Mouse (Mus musculus): ENCODE data around the gene Defb36. TPM values are rescaled to one million over a fixed set of nuclear protein-coding genes. Genes with fewer than 3 reads are reported as not detected.
A peak's percentile ranks its signal among the peaks of the same experiment; 100 is the strongest.

The Defb36 gene
- total and polyA plus RNA-seq, 2 experiments from 2014 or later: not detected

GRCm38 (mm10) chr2:152599299-152599698 is 4.8 kb upstream of the Defb36 start, which contains the start of gene Defb45:
Defb45 (minus strand) TSS chr2:152599399.
- Histone ChIP-seq H3K4me2 (ENCODE audit: low read depth, low read length, poor library complexity, severe bottlenecking) (no peak within 1 kb of the TSS), H3K9me3 (ENCODE audit: low read length) (no peaks in the 10 kb centered on the region), H3K36me3 (ENCODE audit: insufficient read depth, low read length) (no peaks in the 10 kb centered on the region), H3K27me3 (ENCODE audit: insufficient read depth, low read length) (no peaks in the 10 kb centered on the region), H3K27ac (ENCODE audit: low read depth, low read length) (no peak within 1 kb of the TSS), H3K4me1 (ENCODE audit: insufficient read depth, low read length) (no peaks in the 10 kb centered on the region), H3K9ac (replicated peaks; ENCODE audit: low read length, poor library complexity, severe bottlenecking) (no peak within 1 kb of the TSS), H3K4me3 (ENCODE audit: low read depth, low read length) (no peak within 1 kb of the TSS)
- no peak for ATAC-seq (ENCODE audit: low FRiP score)
- no peak for TF ChIP-seq CTCF (IDR thresholded peaks at IDR 0.05)
- no peak for DNase-seq (ENCODE audit: low spot score)
- 66% methylated on average over 7 of the region's 7 CpGs for WGBS

- Histone ChIP-seq H3K9me3 (ENCODE audit: low read length) (no peaks in the 10 kb centered on the region), H3K27me3 (ENCODE audit: insufficient read depth, low read length) (no peaks in the 10 kb centered on the region), H3K36me3 (ENCODE audit: insufficient read depth, low read length) (no peaks in the 10 kb centered on the region), H3K27ac (ENCODE audit: low read depth, low read length) (no peak overlapping the region), H3K4me3 (ENCODE audit: low read depth, low read length) (no peak overlapping the region), H3K9ac (replicated peaks; ENCODE audit: low read length, poor library complexity, severe bottlenecking) (no peak overlapping the region), H3K4me1 (ENCODE audit: insufficient read depth, low read length) (no peaks in the 10 kb centered on the region), H3K4me2 (ENCODE audit: low read depth, low read length, poor library complexity, severe bottlenecking) (no peak overlapping the region)
- ATAC-seq (ENCODE audit: low FRiP score) (no peak), DNase-seq (ENCODE audit: low spot score) (no peak)
- no peak for TF ChIP-seq CTCF (IDR thresholded peaks at IDR 0.05)
- WGBS: 83% methylated on average over 6 of the region's 6 CpGs
Measured at GRCm38 (mm10) chr2:152600076-152600475, 4.1 kb upstream of the Defb36 start.

GRCm38 (mm10) chr2:152601275-152601960 is 2.7 kb upstream of the Defb36 start:
- no peaks in the 10 kb centered on the region for H3K36me3 ChIP-seq (ENCODE audit: insufficient read depth, low read length)
- peak; percentile 43; the same call in 1 of the 2 replicates for TF ChIP-seq CTCF (IDR thresholded peaks at IDR 0.05)
- WGBS: 80% methylated on average over 4 of the region's 4 CpGs
- H3K4me2 ChIP-seq (ENCODE audit: low read depth, low read length, poor library complexity, severe bottlenecking): no peak overlapping the region
- H3K4me1 ChIP-seq (ENCODE audit: insufficient read depth, low read length): no peaks in the 10 kb centered on the region
- no peak overlapping the region for H3K27ac ChIP-seq (ENCODE audit: low read depth, low read length)
- no peaks in the 10 kb centered on the region for H3K9me3 ChIP-seq (ENCODE audit: low read length)
- no peak for ATAC-seq (ENCODE audit: low FRiP score)
- H3K9ac ChIP-seq (replicated peaks; ENCODE audit: low read length, poor library complexity, severe bottlenecking): no peak overlapping the region
- H3K4me3 ChIP-seq (ENCODE audit: low read depth, low read length): no peak overlapping the region
- no peak for DNase-seq (ENCODE audit: low spot score)
- H3K27me3 ChIP-seq (ENCODE audit: insufficient read depth, low read length): no peaks in the 10 kb centered on the region

GRCm38 (mm10) chr2:152607746-152608145 is 3.6 kb downstream of the Defb36 start:
- 69% methylated on average over 6 of the region's 6 CpGs for WGBS
- H3K36me3 ChIP-seq (ENCODE audit: insufficient read depth, low read length): no peaks in the 10 kb centered on the region
- no peaks in the 10 kb centered on the region for H3K27me3 ChIP-seq (ENCODE audit: insufficient read depth, low read length)
- no peaks in the 10 kb centered on the region for H3K4me1 ChIP-seq (ENCODE audit: insufficient read depth, low read length)
- ATAC-seq (ENCODE audit: low FRiP score) (no peak), DNase-seq (ENCODE audit: low spot score) (no peak)
- H3K9me3 ChIP-seq (ENCODE audit: low read length): no peaks in the 10 kb centered on the region
- no peak for TF ChIP-seq CTCF (IDR thresholded peaks at IDR 0.05)
- H3K9ac ChIP-seq (replicated peaks; ENCODE audit: low read length, poor library complexity, severe bottlenecking): no peak overlapping the region
- H3K27ac ChIP-seq (ENCODE audit: low read depth, low read length): no peak overlapping the region
- no peak overlapping the region for H3K4me3 ChIP-seq (ENCODE audit: low read depth, low read length)
- H3K4me2 ChIP-seq (ENCODE audit: low read depth, low read length, poor library complexity, severe bottlenecking): no peak overlapping the region

GRCm38 (mm10) chr2:152608719-152609118 is 4.6 kb downstream of the Defb36 start:
- 88% methylated on average over 1 of the region's 1 CpGs for WGBS
- no peak overlapping the region for H3K4me3 ChIP-seq (ENCODE audit: low read depth, low read length)
- H3K4me2 ChIP-seq (ENCODE audit: low read depth, low read length, poor library complexity, severe bottlenecking): no peak overlapping the region

GRCm38 (mm10) chr2:152612193-152612592 is 8.1 kb downstream of the Defb36 start:
- DNase-seq (ENCODE audit: low spot score): no peak

More at GRCm38 (mm10) chr2:152608719-152609118, 4.6 kb downstream of the Defb36 start:
- H3K27me3 ChIP-seq (ENCODE audit: insufficient read depth, low read length): no peaks in the 10 kb centered on the region
- no peak overlapping the region for H3K9ac ChIP-seq (replicated peaks; ENCODE audit: low read length, poor library complexity, severe bottlenecking)
- ATAC-seq (ENCODE audit: low FRiP score) (no peak), DNase-seq (ENCODE audit: low spot score) (no peak)
- H3K36me3 ChIP-seq (ENCODE audit: insufficient read depth, low read length): no peaks in the 10 kb centered on the region
- no peaks in the 10 kb centered on the region for H3K4me1 ChIP-seq (ENCODE audit: insufficient read depth, low read length)
- H3K27ac ChIP-seq (ENCODE audit: low read depth, low read length): no peak overlapping the region
- no peaks in the 10 kb centered on the region for H3K9me3 ChIP-seq (ENCODE audit: low read length)
- 0 out of 2 replicates have a peak, but pooled peaks have one; percentile 8 for TF ChIP-seq CTCF (IDR thresholded peaks at IDR 0.05)

More at GRCm38 (mm10) chr2:152612193-152612592, 8.1 kb downstream of the Defb36 start:
- Histone ChIP-seq H3K4me3 (ENCODE audit: low read depth, low read length) (no peak overlapping the region), H3K27ac (ENCODE audit: low read depth, low read length) (no peak overlapping the region), H3K4me2 (ENCODE audit: low read depth, low read length, poor library complexity, severe bottlenecking) (no peak overlapping the region), H3K9ac (replicated peaks; ENCODE audit: low read length, poor library complexity, severe bottlenecking) (no peak overlapping the region), H3K9me3 (ENCODE audit: low read length) (no peaks in the 10 kb centered on the region), H3K27me3 (ENCODE audit: insufficient read depth, low read length) (no peaks in the 10 kb centered on the region), H3K36me3 (ENCODE audit: insufficient read depth, low read length) (no peaks in the 10 kb centered on the region), H3K4me1 (ENCODE audit: insufficient read depth, low read length) (no peaks in the 10 kb centered on the region)
- 42% methylated on average over 8 of the region's 8 CpGs for WGBS
- no peak for TF ChIP-seq CTCF (IDR thresholded peaks at IDR 0.05)
- ATAC-seq (ENCODE audit: low FRiP score): no peak

Data from midbrain, postnatal 0 days (tissue).